Mouse (Mus musculus): ENCODE measurements at regions not wholly inside any gene's neighbourhood (a gene's known extent, or its start where the extent isn't known, plus 50 kb on each side); places are given as distances from the start of the nearest gene placed in this dataset.

GRCm38 (mm10) chr2:163138688-163139385 lies 51.2 kb upstream of the Gtsf1l start:
- DNase-seq (ENCODE audit: low spot score in 2 of 2) = no peak

DNA sequence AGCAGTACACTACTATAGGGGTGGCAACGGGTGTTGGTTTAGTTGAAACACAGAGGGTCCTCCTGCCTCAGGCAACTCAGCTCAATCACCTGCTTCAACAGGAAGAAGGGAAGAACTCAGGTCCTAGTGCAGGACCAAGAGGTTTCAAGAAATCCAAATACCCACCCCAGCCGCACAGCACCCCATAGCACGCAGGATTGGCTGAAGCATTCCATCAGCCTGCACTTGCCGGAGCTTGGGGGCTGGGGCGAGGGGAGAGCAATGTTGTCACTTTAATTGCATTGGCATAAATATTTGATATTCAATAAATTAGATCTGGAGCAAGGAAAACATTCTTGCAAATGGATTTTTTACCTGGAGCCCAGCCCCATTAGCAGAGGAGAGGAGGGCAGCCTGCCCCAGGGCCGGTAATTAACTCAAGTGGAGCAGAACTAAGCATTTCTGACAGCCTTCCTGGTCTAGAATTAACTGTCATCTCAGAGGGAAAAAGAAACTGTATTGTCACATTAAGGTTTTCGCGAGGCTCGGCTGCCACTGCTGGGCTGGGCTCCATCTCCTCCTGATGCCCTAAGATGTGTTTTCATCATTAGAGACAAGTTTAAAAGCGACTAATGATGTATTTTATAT lies 55.2 kb upstream of the Gtsf1l start:
- DNase-seq (ENCODE audit: low spot score in 2 of 2) = no peak

DNA sequence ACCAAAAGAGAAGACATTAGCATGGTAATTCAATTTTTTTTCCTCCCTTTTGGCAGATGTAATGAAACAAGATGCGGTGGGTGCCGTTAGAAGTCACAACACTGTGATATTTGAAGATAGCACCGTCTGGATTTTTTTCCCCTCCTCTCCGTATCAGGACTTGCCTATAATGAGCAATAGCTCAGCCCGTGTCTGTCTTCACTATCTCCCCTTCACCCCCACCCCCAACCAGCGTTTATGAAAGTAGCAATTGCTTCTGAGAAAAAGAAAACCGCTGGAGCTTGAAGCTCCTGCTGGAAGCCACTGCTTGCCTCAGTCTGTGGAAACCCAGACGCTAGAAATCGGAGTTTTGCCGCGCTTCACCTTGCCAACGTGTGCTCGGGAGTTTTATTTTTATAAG lies 55.8 kb upstream of the Gtsf1l start:
- DNase-seq (ENCODE audit: low spot score in 2 of 2) = no peak

- no peak for DNase-seq (ENCODE audit: low spot score in 2 of 2)
These were observed 56.9 kb upstream of the Tox2 start for GRCm38 (mm10) chr2:163146001-163146400.

DNA sequence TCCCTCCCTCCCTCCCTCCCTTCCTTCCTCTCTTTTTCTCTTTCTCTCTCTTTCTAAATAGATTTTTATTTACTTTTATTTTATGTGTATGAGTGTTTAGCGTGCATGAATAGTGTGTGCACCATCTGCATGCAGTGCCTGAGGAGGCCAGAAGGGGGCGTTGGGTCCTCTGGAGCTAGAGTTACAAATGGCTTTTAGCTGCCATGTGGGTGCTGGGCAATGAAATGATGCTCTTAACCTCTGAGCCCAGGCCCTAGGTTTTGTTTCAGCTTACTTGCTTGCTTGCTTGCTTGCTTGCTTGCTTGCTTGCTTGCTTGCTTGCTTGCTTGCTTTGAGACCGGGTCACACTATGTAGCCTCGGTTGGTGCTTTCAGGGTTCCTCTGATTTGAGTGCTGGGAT lies 56.4 kb upstream of the Tox2 start:
- DNase-seq (ENCODE audit: low spot score in 2 of 2) = no peak

DNA sequence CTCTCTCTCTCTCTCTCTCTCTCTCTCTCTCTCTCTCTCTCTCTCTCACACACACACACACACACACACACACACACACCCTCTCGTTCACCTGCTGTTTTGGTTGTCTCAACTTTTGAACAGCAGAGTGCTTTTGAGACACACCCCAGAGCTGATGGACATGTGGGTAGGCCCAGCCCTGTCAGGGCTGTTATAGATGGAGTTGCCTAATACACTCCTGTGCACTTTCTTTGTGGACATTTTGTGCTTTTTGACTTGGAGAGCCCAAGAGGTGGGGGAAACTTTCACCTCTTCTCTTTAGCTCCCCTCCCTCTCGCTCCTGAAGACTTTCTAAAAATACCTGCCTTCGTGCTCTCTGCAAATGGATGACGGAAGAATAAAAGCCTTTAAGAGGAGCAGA lies 55.5 kb upstream of the Tox2 start:
- no peak for DNase-seq (ENCODE audit: low spot score in 2 of 2)

DNA sequence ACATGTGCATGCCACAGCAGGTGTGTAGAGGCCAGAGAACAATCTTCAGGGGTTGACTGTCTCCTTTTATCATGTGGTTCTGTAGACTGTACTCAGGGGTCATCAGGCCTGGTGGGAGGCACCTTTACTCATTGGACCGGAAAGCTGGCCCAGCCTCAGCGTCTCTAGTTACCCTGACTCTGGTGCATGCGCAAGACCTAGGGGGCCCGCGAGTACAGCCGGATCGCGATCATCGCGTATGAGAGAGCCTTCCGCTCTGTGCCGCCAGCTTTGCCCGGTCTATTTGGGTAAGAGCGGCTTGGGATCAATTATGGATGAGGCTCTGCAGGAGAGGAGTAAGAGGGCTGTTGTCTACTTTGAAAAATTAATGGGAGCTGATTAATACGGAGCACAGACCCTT lies 51.9 kb upstream of the Tox2 start:
- DNase-seq (ENCODE audit: low spot score in 2 of 2) = no peak

DNA sequence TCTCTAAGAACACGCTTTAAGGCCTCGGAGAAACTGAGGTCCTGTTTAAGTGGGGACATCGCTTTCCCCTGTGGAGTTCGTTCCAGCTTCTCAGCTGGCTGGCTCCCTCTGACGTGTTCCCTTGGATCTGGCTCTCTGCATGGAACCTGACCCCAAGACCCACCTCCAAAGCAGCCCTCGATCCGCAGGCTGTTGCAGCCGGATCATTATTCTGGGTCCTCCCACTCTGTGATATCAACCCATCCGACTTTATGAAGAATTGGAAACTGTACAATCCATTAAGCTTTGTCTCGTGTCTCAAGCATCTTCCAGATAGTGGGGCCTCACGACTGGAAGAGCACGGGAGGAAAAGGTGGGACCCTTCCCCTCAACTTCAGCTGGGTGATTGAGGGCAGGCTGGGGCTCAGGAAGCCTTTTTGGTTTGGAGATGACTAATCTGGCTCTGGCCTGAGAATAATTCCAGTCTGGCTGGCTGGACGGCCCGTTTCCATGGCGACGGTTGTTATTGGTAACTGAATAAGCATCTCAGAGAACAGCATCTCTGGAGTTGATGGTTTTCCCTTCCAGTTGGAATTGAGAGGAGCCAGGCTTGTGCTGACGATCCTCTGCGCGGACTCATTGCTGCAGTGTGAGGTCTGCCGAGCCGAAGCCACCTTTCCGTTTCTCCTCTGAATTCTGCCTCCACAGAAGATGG lies 50.4 kb upstream of the Tox2 start:
- peak; percentile 62 to 73 for DNase-seq (ENCODE audit: low spot score in 2 of 2)
